Mouse (Mus musculus) liver (tissue): Measurements from ENCODE around the gene 9030624G23Rik.
"Not testable (repeated sequence)": the region's sequence is repeated elsewhere in the genome, so short reads cannot be mapped to it uniquely, and the experiment has no call there.

Source experiments
- DNase-seq: peaks from one replicate; pipeline ENCODE4 v3.0.0-alpha.2; 2020; ENCODE audit warnings: mixed read lengths

The 9030624G23Rik gene

DNA sequence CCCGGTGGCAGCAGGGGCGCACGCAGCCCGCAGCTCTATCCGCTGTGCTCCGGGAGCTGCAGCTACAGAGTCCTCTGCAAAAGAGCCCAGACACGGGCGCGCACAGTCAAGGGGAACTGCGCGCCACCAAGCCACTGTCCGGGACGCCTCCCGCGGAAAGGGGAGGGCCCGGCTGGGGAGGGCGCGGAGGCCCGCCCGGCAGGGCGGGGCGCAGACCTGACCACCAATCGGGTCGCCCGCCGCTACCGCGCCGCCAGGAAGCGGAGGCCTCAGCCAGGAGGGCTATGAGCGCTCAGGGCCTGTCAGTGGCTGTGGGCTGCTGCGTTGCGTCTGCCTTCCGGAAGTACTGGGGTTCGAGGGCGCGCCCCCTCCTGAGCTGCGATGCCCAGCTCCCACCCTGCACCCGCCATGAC, at the start of gene 9030624G23Rik:
Gene 9030624G23Rik, minus strand, starts transcription at position 139 of the 413 bp plus-strand sequence.
- peak; percentile 45 for DNase-seq

DNA sequence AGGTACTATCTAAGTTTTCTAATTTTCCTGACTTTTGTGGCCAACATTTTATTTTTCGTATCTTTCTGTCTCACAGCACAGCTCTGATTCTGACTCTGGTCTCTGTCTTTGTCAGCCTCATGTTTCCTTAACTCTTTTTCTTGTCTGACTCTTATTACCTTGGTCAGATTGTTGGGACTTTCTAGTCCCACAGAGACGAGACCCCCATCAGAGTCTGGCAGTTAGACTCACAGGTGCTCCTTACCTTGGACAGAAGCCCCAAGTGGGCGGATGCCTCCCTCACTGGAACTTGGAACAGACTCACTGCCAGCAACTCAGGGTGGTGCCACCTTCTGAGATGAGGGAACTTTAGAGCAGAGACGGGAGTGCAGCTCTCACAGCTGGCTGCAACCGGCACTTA, 13.9 kb downstream of the 9030624G23Rik start:
- DNase-seq = not testable (repeated sequence)
